Mouse (Mus musculus) hindbrain, embryonic 10.5 days (tissue): ENCODE data around the gene Hdac6. TPM values are rescaled to one million over a fixed set of nuclear protein-coding genes. Genes with fewer than 3 reads are reported as not detected.
"Not testable (repeated sequence)": the region's sequence is repeated elsewhere in the genome, so short reads cannot be mapped to it uniquely, and the experiment has no call there.

Source experiments
- DNase-seq: peaks from one replicate; pipeline ENCODE4 v3.0.0-alpha.2; 2017; ENCODE audit warnings: low spot score
- H3K27ac ChIP-seq: fragments of 300-500 bp; sonication (generic); 2 replicates; pipeline ENCODE4 v1.5.1; 2016; ENCODE audit warnings: mild to moderate bottlenecking, moderate library complexity
- H3K27me3 ChIP-seq: fragments of 300-500 bp; sonication (generic); 2 replicates; pipeline ENCODE4 v1.6.1; 2016; ENCODE audit warnings: mild to moderate bottlenecking; ENCODE audit not compliant: poor library complexity, insufficient read depth, severe bottlenecking
- H3K36me3 ChIP-seq: fragments of 300-500 bp; sonication (generic); 2 replicates; pipeline ENCODE4 v1.6.1; 2016; ENCODE audit warnings: mild to moderate bottlenecking, moderate library complexity
- H3K4me1 ChIP-seq: fragments of 300-500 bp; sonication (generic); replicated peaks from 2 replicates; pipeline ENCODE4 v1.6.1; 2016; ENCODE audit warnings: mild to moderate bottlenecking
- H3K4me3 ChIP-seq: fragments of 300-500 bp; sonication (generic); 2 replicates; pipeline ENCODE4 v1.5.1; 2016; ENCODE audit warnings: mild to moderate bottlenecking, moderate library complexity
- H3K9me3 ChIP-seq: fragments of 300-500 bp; sonication (generic); 2 replicates; pipeline ENCODE4 v1.6.1; 2016; ENCODE audit warnings: mild to moderate bottlenecking, moderate library complexity
- whole genome bisulfite sequencing: fragments of 180-500 bp; shearing (Covaris S2); methylation state at CpG from one replicate; pipeline ENCODE4 v1.1.7; 2016; 5-methylcytosine and 5-hydroxymethylcytosine counted together
- polyA plus RNA-seq: library from polyadenylated mRNA; unstranded; fragments of >200 nt; fragmentation: Nextera tagmentation; extraction: Ambion mirVana; gene quantifications from 2 replicates; pipeline ENCODE4 v1.2.1, GENCODE M21; 2016

Gene Hdac6
- polyA plus RNA-seq, 1 experiment from 2014 or later, result 61.5 TPM

- DNase-seq, result no peak
- Histone ChIP-seq H3K27ac (no peak overlapping the region), H3K36me3 (no peaks in the 10 kb centered on the region), H3K4me3 (no peak overlapping the region), H3K9me3 (0 out of 2 replicates have a peak, but pooled peaks cover 5% of the 10 kb centered on the region), H3K4me1 (peaks cover 7% of the 10 kb centered on the region), H3K27me3 (no peaks in the 10 kb centered on the region)
- 97% methylated on average over 7 of the region's 7 CpGs for WGBS
These were observed 2.4 kb upstream of the Hdac6 start for GRCm38 (mm10) chrX:7950091-7950490.

GRCm38 (mm10) chrX:7947900-7948492 lies 307 bp upstream of the Hdac6 start:
- peaks cover 8% of the 10 kb centered on the region; the same call in 1 of the 2 replicates for H3K36me3 ChIP-seq
- 16% methylated on average over 38 of the region's 38 CpGs for WGBS
- DNase-seq, result peak; percentile 93
- H3K9me3 ChIP-seq, result peaks cover 9% of the 10 kb centered on the region; the same call in 1 of the 2 replicates
- peaks cover 7% of the 10 kb centered on the region for H3K4me1 ChIP-seq
- no peaks in the 10 kb centered on the region for H3K27me3 ChIP-seq
- H3K27ac ChIP-seq, result peak overlapping the region; percentile 86
- peak overlapping the region; percentile 56 for H3K4me3 ChIP-seq

GRCm38 (mm10) chrX:7945618-7946017 lies 2.1 kb downstream of the Hdac6 start:
- Histone ChIP-seq H3K9me3 (peaks cover 9% of the 10 kb centered on the region; the same call in 1 of the 2 replicates), H3K4me1 (peaks cover 7% of the 10 kb centered on the region), H3K27me3 (no peaks in the 10 kb centered on the region), H3K27ac (no peak overlapping the region), H3K4me3 (no peak overlapping the region), H3K36me3 (peaks cover 22% of the 10 kb centered on the region)
- DNase-seq, result no peak
- 69% methylated on average over 8 of the region's 8 CpGs for WGBS

- H3K4me3 ChIP-seq, result no peak overlapping the region
- WGBS, result 97% methylated on average over 6 of the region's 6 CpGs
- H3K36me3 ChIP-seq, result peaks cover 75% of the 10 kb centered on the region
- no peak overlapping the region for H3K27ac ChIP-seq
- no peaks in the 10 kb centered on the region for H3K27me3 ChIP-seq
- no peaks in the 10 kb centered on the region for H3K4me1 ChIP-seq
- no peak for DNase-seq
- H3K9me3 ChIP-seq, result peaks cover 2% of the 10 kb centered on the region; the same call in 1 of the 2 replicates
These were observed 10.0 kb downstream of the Hdac6 start for GRCm38 (mm10) chrX:7937667-7938066.

- H3K27me3 ChIP-seq, result no peaks in the 10 kb centered on the region
- H3K4me3 ChIP-seq, result no peak overlapping the region
- no peak for DNase-seq
- H3K4me1 ChIP-seq, result no peaks in the 10 kb centered on the region
- peaks cover 2% of the 10 kb centered on the region; the same call in 1 of the 2 replicates for H3K9me3 ChIP-seq
- H3K27ac ChIP-seq, result no peak overlapping the region
- peaks cover 79% of the 10 kb centered on the region for H3K36me3 ChIP-seq
- WGBS, result 50% methylated on average over 11 of the region's 11 CpGs
These were observed 10.8 kb downstream of the Hdac6 start for GRCm38 (mm10) chrX:7936874-7937273.

- H3K4me3 ChIP-seq, result peak within 1 kb of the TSS; percentile 11; the same call in 1 of the 2 replicates
- WGBS, result 17% methylated on average over 19 of the region's 19 CpGs
- no peak within 1 kb of the TSS for H3K27ac ChIP-seq
- H3K4me1 ChIP-seq, result 0 out of 2 replicates have a peak, but pooled peaks cover 7% of the 10 kb centered on the region
- DNase-seq, result no peak
- H3K27me3 ChIP-seq, result peaks cover 63% of the 10 kb centered on the region
- H3K36me3 ChIP-seq, result peaks cover 43% of the 10 kb centered on the region
- peaks cover 8% of the 10 kb centered on the region; the same call in 1 of the 2 replicates for H3K9me3 ChIP-seq
These were observed 19.4 kb downstream of the Hdac6 start, which contains the start of gene Eras for GRCm38 (mm10) chrX:7928270-7928790. Eras (minus strand) TSS chrX:7928607.

- no peak for DNase-seq
- H3K4me3 ChIP-seq, result no peak overlapping the region
These were observed 20.6 kb downstream of the Hdac6 start for GRCm38 (mm10) chrX:7927116-7927515.

GRCm38 (mm10) chrX:7926266-7926665 lies 21.4 kb downstream of the Hdac6 start:
- H3K4me1 ChIP-seq, result peaks cover 20% of the 10 kb centered on the region; the same call in 1 of the 2 replicates
- DNase-seq, result no peak
- WGBS, result 73% methylated on average over 6 of the region's 6 CpGs
- peaks cover 14% of the 10 kb centered on the region; the same call in 1 of the 2 replicates for H3K9me3 ChIP-seq
- H3K4me3 ChIP-seq, result no peak overlapping the region
- peaks cover 84% of the 10 kb centered on the region for H3K27me3 ChIP-seq
- H3K27ac ChIP-seq, result no peak overlapping the region
- peaks cover 22% of the 10 kb centered on the region for H3K36me3 ChIP-seq

More at GRCm38 (mm10) chrX:7927116-7927515, 20.6 kb downstream of the Hdac6 start:
- Histone ChIP-seq H3K4me1 (peaks cover 16% of the 10 kb centered on the region; the same call in 1 of the 2 replicates), H3K27me3 (peaks cover 76% of the 10 kb centered on the region), H3K9me3 (peaks cover 14% of the 10 kb centered on the region; the same call in 1 of the 2 replicates), H3K27ac (no peak overlapping the region), H3K36me3 (peaks cover 31% of the 10 kb centered on the region)
- WGBS, result 23% methylated on average over 10 of the region's 10 CpGs

GRCm38 (mm10) chrX:7922032-7922431 lies 25.7 kb downstream of the Hdac6 start:
- Histone ChIP-seq H3K9me3 (peaks cover 10% of the 10 kb centered on the region; the same call in 1 of the 2 replicates), H3K36me3 (no peaks in the 10 kb centered on the region), H3K4me1 (peaks cover 27% of the 10 kb centered on the region), H3K4me3 (peak overlapping the region; percentile 47), H3K27me3 (peaks cover 76% of the 10 kb centered on the region), H3K27ac (peak overlapping the region; percentile 29; the same call in 1 of the 2 replicates)
- WGBS, result 17% methylated on average over 48 of the region's 48 CpGs
- peak; percentile 44 for DNase-seq

- 19% methylated on average over 38 of the region's 40 CpGs for WGBS
- H3K27me3 ChIP-seq, result peaks cover 55% of the 10 kb centered on the region
- H3K9me3 ChIP-seq, result peaks cover 10% of the 10 kb centered on the region; the same call in 1 of the 2 replicates
These were observed 27.9 kb downstream of the Hdac6 start, which contains the start of gene Pcsk1n for GRCm38 (mm10) chrX:7919601-7920383. Pcsk1n (plus strand) TSS chrX:7919822.

GRCm38 (mm10) chrX:7917960-7918359 lies 29.7 kb downstream of the Hdac6 start:
- peaks cover 36% of the 10 kb centered on the region for H3K27me3 ChIP-seq
- WGBS, result 74% methylated on average over 6 of the region's 6 CpGs
- H3K9me3 ChIP-seq, H3K36me3 ChIP-seq, H3K4me3 ChIP-seq, H3K27ac ChIP-seq, DNase-seq: not testable (repeated sequence)
- H3K4me1 ChIP-seq, result peaks cover 27% of the 10 kb centered on the region

More at GRCm38 (mm10) chrX:7919601-7920383, 27.9 kb downstream of the Hdac6 start, which contains the start of gene Pcsk1n:
- Histone ChIP-seq H3K27ac (peak within 1 kb of the TSS; percentile 59), H3K4me1 (peaks cover 27% of the 10 kb centered on the region), H3K36me3 (no peaks in the 10 kb centered on the region), H3K4me3 (peak within 1 kb of the TSS; percentile 48)
- DNase-seq, result peak; percentile 77

GRCm38 (mm10) chrX:7915669-7916068 lies 32.0 kb downstream of the Hdac6 start:
- not testable (repeated sequence) for H3K9me3 ChIP-seq, H3K36me3 ChIP-seq, H3K27ac ChIP-seq, H3K4me3 ChIP-seq, DNase-seq
- WGBS, result 21% methylated on average over 3 of the region's 3 CpGs
- H3K27me3 ChIP-seq, result peaks cover 14% of the 10 kb centered on the region
- H3K4me1 ChIP-seq, result peaks cover 14% of the 10 kb centered on the region
